Mouse (Mus musculus): ENCODE results near the gene Wnt9b.

The Wnt9b gene

GRCm38 (mm10) chr11:103685261-103685736, 64.3 kb downstream of the Wnt9b start:
- DNase-seq (ENCODE audit: extremely low spot score, low read depth, low spot score), result no peak

- no peak for DNase-seq (ENCODE audit: extremely low spot score, low read depth, low spot score)
Observed at GRCm38 (mm10) chr11:103683667-103684334, 65.8 kb downstream of the Wnt9b start.
